Mouse (Mus musculus) hindbrain, postnatal 0 days (tissue): ENCODE results near the gene Bad. TPM values are rescaled to one million over a fixed set of nuclear protein-coding genes. Genes with fewer than 3 reads are reported as not detected.

Experiments
- ATAC-seq: fragments of 200-750 bp; cut with Nextera tagmentation; 2 replicates; pipeline ENCODE4 v1.8.0; 2017; ENCODE audit warnings: mild to moderate bottlenecking, moderate TSS enrichment, moderate library complexity
- DNase-seq: peaks from one replicate; pipeline ENCODE4 v3.0.0-alpha.2; 2015; ENCODE audit warnings: low spot score
- H3K27ac ChIP-seq: fragments of 300-500 bp; sonication (generic); 2 replicates; pipeline ENCODE4 v1.5.1; 2014; ENCODE audit warnings: mild to moderate bottlenecking
- H3K27me3 ChIP-seq: fragments of 300-500 bp; sonication (generic); 2 replicates; pipeline ENCODE4 v1.6.1; 2014; ENCODE audit warnings: low read length, mixed read lengths; ENCODE audit not compliant: insufficient read depth
- H3K36me3 ChIP-seq: fragments of 300-500 bp; sonication (generic); 2 replicates; pipeline ENCODE4 v1.6.1; 2014; ENCODE audit warnings: low read length, mixed read lengths; ENCODE audit not compliant: insufficient read depth
- H3K4me1 ChIP-seq: fragments of 300-500 bp; sonication (generic); 2 replicates; pipeline ENCODE4 v1.6.1; 2014; ENCODE audit warnings: antibody characterized with exemption, low read length, mixed read lengths; ENCODE audit not compliant: insufficient read depth
- H3K4me2 ChIP-seq: fragments of 300-500 bp; sonication (generic); 2 replicates; pipeline ENCODE4 v1.6.1; 2014; ENCODE audit warnings: low read depth, mild to moderate bottlenecking, low read length, moderate library complexity, mixed read lengths
- H3K4me3 ChIP-seq: fragments of 300-500 bp; sonication (generic); 2 replicates; pipeline ENCODE4 v1.5.1; 2014; ENCODE audit warnings: low read length
- H3K9ac ChIP-seq: fragments of 300-500 bp; sonication (generic); replicated peaks from 2 replicates; pipeline ENCODE4 v1.6.1; 2014; ENCODE audit warnings: mild to moderate bottlenecking, low read length, moderate library complexity, mixed read lengths
- H3K9me3 ChIP-seq: fragments of 300-500 bp; sonication (generic); 2 replicates; pipeline ENCODE4 v1.6.1; 2016; ENCODE audit warnings: low read length, mixed read lengths
- CTCF ChIP-seq: IDR thresholded peaks from 2 replicates; pipeline ENCODE4 v1.5.1; 2016; ENCODE audit warnings: antibody characterized with exemption, control low read depth, low read depth
- WGBS: fragments of 180-500 bp; shearing (Covaris S2); extraction: QIAGEN DNeasy Blood & Tissue Kit; methylation state at CpG from one replicate; pipeline ENCODE4 v1.1.7; 2014; 5-methylcytosine and 5-hydroxymethylcytosine counted together
- polyA plus RNA-seq: library from polyadenylated mRNA; unstranded; fragments of >200 nt; fragmentation: Nextera tagmentation; extraction: Ambion mirVana; gene quantifications from 2 replicates; pipeline ENCODE4 v1.2.1, GENCODE M21; 2015
- total RNA-seq: library from RNA; depleted of rRNA; stranded (reverse); fragments of >200 nt; gene quantifications from 2 replicates; pipeline ENCODE4 v1.2.3, GENCODE M21; 2014

Gene Bad
- total and polyA plus RNA-seq, 2 experiments from 2014 or later = 58.2 to 86.6 TPM

- H3K36me3 ChIP-seq = 0 out of 2 replicates have a peak, but pooled peaks cover 4% of the 10 kb centered on the region
- H3K4me1 ChIP-seq = peaks cover 14% of the 10 kb centered on the region
- no peak overlapping the region for H3K4me3 ChIP-seq
- no peaks in the 10 kb centered on the region for H3K9me3 ChIP-seq
- DNase-seq (no peak), ATAC-seq (no peak)
- H3K9ac ChIP-seq = no peak overlapping the region
- no peak overlapping the region for H3K4me2 ChIP-seq
- TF ChIP-seq CTCF = peak; percentile 42
- no peak overlapping the region for H3K27ac ChIP-seq
- 53% methylated on average over 9 of the region's 9 CpGs for WGBS
- no peaks in the 10 kb centered on the region for H3K27me3 ChIP-seq
Measured at GRCm38 (mm10) chr19:6954046-6954445, 12.4 kb downstream of the Bad start.

GRCm38 (mm10) chr19:6955424-6955823 lies 13.8 kb downstream of the Bad start:
- no peak for TF ChIP-seq CTCF
- H3K9ac ChIP-seq = no peak overlapping the region
- no peak overlapping the region for H3K4me2 ChIP-seq
- H3K4me1 ChIP-seq = peaks cover 14% of the 10 kb centered on the region
- H3K27ac ChIP-seq = no peak overlapping the region
- WGBS = 81% methylated on average over 7 of the region's 7 CpGs
- 0 out of 2 replicates have a peak, but pooled peaks cover 4% of the 10 kb centered on the region for H3K36me3 ChIP-seq
- DNase-seq (no peak), ATAC-seq (no peak)
- H3K4me3 ChIP-seq = no peak overlapping the region
- no peaks in the 10 kb centered on the region for H3K9me3 ChIP-seq
- no peaks in the 10 kb centered on the region for H3K27me3 ChIP-seq

GRCm38 (mm10) chr19:6956461-6956860 lies 14.8 kb downstream of the Bad start:
- DNase-seq = no peak
- no peak for TF ChIP-seq CTCF
- ATAC-seq = no peak
- Histone ChIP-seq H3K9me3 (no peaks in the 10 kb centered on the region), H3K4me3 (no peak overlapping the region), H3K27ac (no peak overlapping the region), H3K27me3 (no peaks in the 10 kb centered on the region), H3K36me3 (0 out of 2 replicates have a peak, but pooled peaks cover 4% of the 10 kb centered on the region), H3K4me1 (peaks cover 14% of the 10 kb centered on the region), H3K4me2 (no peak overlapping the region), H3K9ac (no peak overlapping the region)
- 86% methylated on average over 10 of the region's 10 CpGs for WGBS

GRCm38 (mm10) chr19:6968491-6969271 lies 27.0 kb downstream of the Bad start:
- peak overlapping the region; percentile 41 for H3K4me3 ChIP-seq
- WGBS = 17% methylated on average over 15 of the region's 15 CpGs
- H3K27ac ChIP-seq = no peak overlapping the region
- H3K9ac ChIP-seq = peak overlapping the region; percentile 35; the same call in 1 of the 2 replicates
- no peaks in the 10 kb centered on the region for H3K4me1 ChIP-seq
- DNase-seq (no peak), ATAC-seq (no peak)
- no peaks in the 10 kb centered on the region for H3K9me3 ChIP-seq
- H3K27me3 ChIP-seq = 0 out of 2 replicates have a peak, but pooled peaks cover 3% of the 10 kb centered on the region
- H3K36me3 ChIP-seq = no peaks in the 10 kb centered on the region
- H3K4me2 ChIP-seq = peak overlapping the region; percentile 52
- no peak for TF ChIP-seq CTCF

- 0 out of 2 replicates have a peak, but pooled peaks cover 3% of the 10 kb centered on the region for H3K27me3 ChIP-seq
- TF ChIP-seq CTCF = no peak
- H3K4me3 ChIP-seq = peak overlapping the region; percentile 41
- peak overlapping the region; percentile 52 for H3K4me2 ChIP-seq
- no peaks in the 10 kb centered on the region for H3K36me3 ChIP-seq
- WGBS = under 1% methylated on average over 17 of the region's 20 CpGs
- peak overlapping the region; percentile 35 for H3K9ac ChIP-seq
- no peaks in the 10 kb centered on the region for H3K9me3 ChIP-seq
- ATAC-seq (peak; percentile 6; the same call in 1 of the 2 replicates), DNase-seq (no peak)
- no peak overlapping the region for H3K27ac ChIP-seq
- no peaks in the 10 kb centered on the region for H3K4me1 ChIP-seq
Measured at GRCm38 (mm10) chr19:6969291-6969664, 27.6 kb downstream of the Bad start.

- peak overlapping the region; percentile 35 for H3K9ac ChIP-seq
Measured at GRCm38 (mm10) chr19:6969665-6970381, 28.2 kb downstream of the Bad start.

More at GRCm38 (mm10) chr19:6969665-6970381, 28.2 kb downstream of the Bad start:
- peak overlapping the region; percentile 52 for H3K4me2 ChIP-seq
- no peaks in the 10 kb centered on the region for H3K4me1 ChIP-seq
- H3K36me3 ChIP-seq = no peaks in the 10 kb centered on the region
- H3K27me3 ChIP-seq = 0 out of 2 replicates have a peak, but pooled peaks cover 3% of the 10 kb centered on the region
- no peaks in the 10 kb centered on the region for H3K9me3 ChIP-seq
- WGBS = 1% methylated on average over 47 of the region's 55 CpGs
- DNase-seq (peak; percentile 50), ATAC-seq (peak; percentile 30)
- peak overlapping the region; percentile 41 for H3K4me3 ChIP-seq
- peak; percentile 51 for TF ChIP-seq CTCF
- no peak overlapping the region for H3K27ac ChIP-seq
